Mouse (Mus musculus) neural tube, embryonic 12.5 days (tissue): ENCODE measurements around the gene Vmn2r124. TPM values are rescaled to one million over a fixed set of nuclear protein-coding genes. Genes with fewer than 3 reads are reported as not detected.
"Not testable (repeated sequence)": the region's sequence is repeated elsewhere in the genome, so short reads cannot be mapped to it uniquely, and the experiment has no call there.

ENCODE experiments used
- ATAC-seq: fragments of 200-750 bp; cut with Nextera tagmentation; 2 replicates; pipeline ENCODE4 v1.8.0; 2017; ENCODE audit warnings: low read depth, mild to moderate bottlenecking, moderate TSS enrichment, moderate library complexity; ENCODE audit not compliant: low FRiP score
- H3K27ac ChIP-seq: fragments of 300-500 bp; sonication (generic); 2 replicates; pipeline ENCODE4 v1.5.1; 2016
- H3K27me3 ChIP-seq: fragments of 300-500 bp; sonication (generic); replicated peaks from 2 replicates; pipeline ENCODE4 v1.6.1; 2016; ENCODE audit warnings: mild to moderate bottlenecking
- H3K36me3 ChIP-seq: fragments of 300-500 bp; sonication (generic); 2 replicates; pipeline ENCODE4 v1.6.1; 2016; ENCODE audit warnings: mild to moderate bottlenecking
- H3K4me1 ChIP-seq: fragments of 300-500 bp; sonication (generic); 2 replicates; pipeline ENCODE4 v1.6.1; 2016
- H3K4me2 ChIP-seq: fragments of 300-500 bp; sonication (generic); replicated peaks from 2 replicates; pipeline ENCODE4 v1.6.1; 2016; ENCODE audit warnings: mild to moderate bottlenecking
- H3K4me3 ChIP-seq: fragments of 300-500 bp; sonication (generic); 2 replicates; pipeline ENCODE4 v1.5.1; 2016
- H3K9ac ChIP-seq: fragments of 300-500 bp; sonication (generic); 2 replicates; pipeline ENCODE4 v1.6.1; 2016; ENCODE audit warnings: mild to moderate bottlenecking
- H3K9me3 ChIP-seq: fragments of 300-500 bp; sonication (generic); 2 replicates; pipeline ENCODE4 v1.6.1; 2016; ENCODE audit warnings: mild to moderate bottlenecking
- whole genome bisulfite sequencing: fragments of 180-500 bp; shearing (Covaris S2); methylation state at CpG from one replicate; pipeline ENCODE4 v1.1.7; 2016; 5-methylcytosine and 5-hydroxymethylcytosine counted together
- polyA plus RNA-seq: library from polyadenylated mRNA; unstranded; fragments of >200 nt; fragmentation: Nextera tagmentation; extraction: Ambion mirVana; gene quantifications from 2 replicates; pipeline ENCODE4 v1.2.1, GENCODE M21; 2016

Gene Vmn2r124
- polyA plus RNA-seq = not detected in 2 replicates

GRCm38 (mm10) chr17:18049124-18049523 lies at the start of gene Vmn2r124:
TSS of gene Vmn2r124 (plus strand) at chr17:18049424.
- H3K4me1 ChIP-seq = no peaks in the 10 kb centered on the region
- H3K27me3 ChIP-seq = no peaks in the 10 kb centered on the region
- H3K27ac ChIP-seq = no peak within 1 kb of the TSS
- H3K36me3 ChIP-seq = no peaks in the 10 kb centered on the region
- H3K9me3 ChIP-seq = no peaks in the 10 kb centered on the region
- WGBS = 50% methylated on average over 2 of the region's 2 CpGs
- H3K4me3 ChIP-seq = no peak within 1 kb of the TSS
- no peak within 1 kb of the TSS for H3K4me2 ChIP-seq
- no peak within 1 kb of the TSS for H3K9ac ChIP-seq
- ATAC-seq = no peak

- H3K4me2 ChIP-seq = no peak overlapping the region
- no peak overlapping the region for H3K4me3 ChIP-seq
- H3K27ac ChIP-seq = no peak overlapping the region
- WGBS = 88% methylated on average over 1 of the region's 1 CpGs
- no peaks in the 10 kb centered on the region for H3K36me3 ChIP-seq
- no peaks in the 10 kb centered on the region for H3K9me3 ChIP-seq
- H3K27me3 ChIP-seq = no peaks in the 10 kb centered on the region
- H3K9ac ChIP-seq = no peak overlapping the region
- ATAC-seq = no peak
- H3K4me1 ChIP-seq = no peaks in the 10 kb centered on the region
Measured at GRCm38 (mm10) chr17:18004752-18005151, 44.5 kb upstream of the Vmn2r124 start.

- Histone ChIP-seq H3K9me3 (0 out of 2 replicates have a peak, but pooled peaks cover 6% of the 10 kb centered on the region), H3K27ac (no peak within 1 kb of the TSS), H3K4me1 (no peaks in the 10 kb centered on the region), H3K9ac (no peak within 1 kb of the TSS), H3K4me3 (no peak within 1 kb of the TSS), H3K36me3 (no peaks in the 10 kb centered on the region), H3K27me3 (no peaks in the 10 kb centered on the region), H3K4me2 (no peak within 1 kb of the TSS)
- no peak for ATAC-seq
- 70% methylated on average over 2 of the region's 2 CpGs for WGBS
Measured at GRCm38 (mm10) chr17:18021433-18021832, 27.8 kb upstream of the Vmn2r124 start, which contains the start of gene Fpr-rs4. TSS of gene Fpr-rs4 (plus strand) at chr17:18021733.

GRCm38 (mm10) chr17:18084716-18085115 lies 35.5 kb downstream of the Vmn2r124 start, which contains the start of gene Vmn2r91:
TSS of gene Vmn2r91 (plus strand) at chr17:18085016.
- H3K9ac ChIP-seq, H3K9me3 ChIP-seq, ATAC-seq, H3K4me3 ChIP-seq, H3K27ac ChIP-seq, H3K36me3 ChIP-seq, H3K4me2 ChIP-seq, H3K4me1 ChIP-seq, H3K27me3 ChIP-seq: not testable (repeated sequence)

GRCm38 (mm10) chr17:18095626-18096025 lies 46.4 kb downstream of the Vmn2r124 start:
- H3K36me3 ChIP-seq, H3K9me3 ChIP-seq, H3K9ac ChIP-seq, H3K4me3 ChIP-seq, H3K27ac ChIP-seq, ATAC-seq, H3K4me1 ChIP-seq, H3K27me3 ChIP-seq, H3K4me2 ChIP-seq: not testable (repeated sequence)
- WGBS = 60% methylated on average over 1 of the region's 1 CpGs

- not testable (repeated sequence) for H3K4me3 ChIP-seq, H3K27ac ChIP-seq, H3K4me1 ChIP-seq, H3K36me3 ChIP-seq, ATAC-seq, H3K27me3 ChIP-seq, H3K4me2 ChIP-seq, H3K9me3 ChIP-seq, H3K9ac ChIP-seq
- 92% methylated on average over 3 of the region's 3 CpGs for WGBS
Measured at GRCm38 (mm10) chr17:18102265-18102664, 53.0 kb downstream of the Vmn2r124 start.

Other genes starting within 250 kb of the Vmn2r124 start
- 48.1 and 54.2 TPM in 2 replicates for gene Spaca6, start 222.3 kb upstream of the Vmn2r124 start, polyA plus RNA-seq
- gene Has1, start 194.2 kb upstream of the Vmn2r124 start, polyA plus RNA-seq = 1.1 and 1.3 TPM in 2 replicates
- 0.34 TPM in 1 of 2 replicates, not detected in the other for gene Fpr1, start 165.5 kb upstream of the Vmn2r124 start, polyA plus RNA-seq
- gene Fpr2, start 161.6 kb upstream of the Vmn2r124 start, polyA plus RNA-seq = not detected in 2 replicates
- gene Fpr3, start 161.6 kb upstream of the Vmn2r124 start, polyA plus RNA-seq = not detected in 2 replicates
- not detected in 2 replicates for gene Fpr-rs4, start 27.7 kb upstream of the Vmn2r124 start, polyA plus RNA-seq
- gene Vmn2r91, start 35.6 kb downstream of the Vmn2r124 start, polyA plus RNA-seq = not detected in 2 replicates
- not detected in 2 replicates for gene Vmn2r92, start 102.5 kb downstream of the Vmn2r124 start, polyA plus RNA-seq
- not detected in 2 replicates for gene Vmn2r94, start 228.3 kb downstream of the Vmn2r124 start, polyA plus RNA-seq
- not detected in 2 replicates for gene Vmn2r93, start 248.7 kb downstream of the Vmn2r124 start, polyA plus RNA-seq